Mouse (Mus musculus) testis, adult 10 weeks (tissue): ENCODE measurements around the gene Olfr1240. TPM values are rescaled to one million over a fixed set of nuclear protein-coding genes. Genes with fewer than 3 reads are reported as not detected.

ENCODE experiments used
- polyA plus RNA-seq: library from polyadenylated mRNA; stranded (reverse); fragments of 350-450 nt; fragmentation: Illumina TruSeq; extraction: RNeasy Lipid Tissue Mini Kit (QIAGEN cat#74804); gene quantifications from one replicate; pipeline ENCODE4 v1.2.3, GENCODE M21; 2014; ENCODE audit warnings: low read depth, low replicate concordance

Olfr1240 gene
- not detected for polyA plus RNA-seq

DNA sequence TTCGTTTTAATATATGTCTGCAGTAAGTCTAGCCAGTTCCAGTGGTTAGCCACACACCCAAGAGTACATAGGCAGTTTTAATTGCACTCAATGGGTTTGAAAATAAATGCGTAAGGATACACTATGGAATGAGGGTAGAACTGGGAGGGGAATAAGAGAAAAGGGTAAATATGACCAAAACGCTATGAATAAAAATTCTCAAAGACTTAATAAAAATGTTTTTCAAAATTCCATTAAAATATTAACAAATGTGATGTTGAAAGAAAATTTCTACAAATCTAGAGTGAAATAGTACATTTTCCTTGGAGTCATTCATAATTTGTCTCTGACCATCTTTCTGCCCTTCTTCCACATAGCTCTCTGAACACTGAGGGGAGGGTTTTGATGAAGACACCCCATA lies at the start of gene Olfr1240:
Gene Olfr1240 (minus strand): TSS at position 101 of the 400 bp plus-strand sequence.

DNA sequence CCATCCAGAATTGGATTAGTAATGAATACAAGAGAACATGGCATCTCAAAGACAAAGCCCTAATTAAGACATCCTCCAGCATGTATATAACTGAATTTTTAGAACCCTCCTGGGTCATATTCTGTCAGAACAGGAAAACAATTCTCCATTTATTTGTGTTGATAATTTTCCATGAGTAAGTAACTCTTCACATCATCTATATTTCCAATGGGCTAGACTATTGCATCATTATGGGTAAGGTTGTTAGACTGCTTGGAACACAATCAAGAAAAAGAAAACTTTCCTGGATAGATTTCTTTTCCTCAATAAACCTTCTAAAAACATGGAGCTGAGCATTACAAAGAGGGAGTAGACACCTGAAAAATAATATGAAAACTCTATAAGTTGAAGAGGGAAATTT lies 44.2 kb upstream of the Olfr1240 start, which contains the start of gene Olfr1241:
Gene Olfr1241 (minus strand): TSS at position 101 of the 400 bp plus-strand sequence.

DNA sequence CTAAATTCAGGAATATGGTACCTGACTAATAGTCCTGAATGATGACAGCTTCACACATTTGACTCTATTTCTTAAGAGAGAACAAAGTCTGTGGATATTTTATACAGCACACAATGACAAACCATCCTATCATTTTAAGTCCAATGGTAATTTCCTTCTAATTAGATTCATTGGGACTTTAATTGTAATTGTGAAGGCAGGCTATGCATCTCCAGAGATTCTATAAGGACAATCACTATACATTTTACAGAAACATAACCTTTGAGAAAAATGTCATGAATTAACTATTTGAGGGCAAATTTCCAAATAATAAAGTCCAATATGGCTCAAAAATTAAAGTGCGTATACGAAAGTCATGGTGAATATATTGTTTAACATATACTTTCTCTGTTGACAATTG lies 22.5 kb downstream of the Olfr1240 start, which contains the start of gene Olfr1239:
Gene Olfr1239 (minus strand): TSS at position 101 of the 400 bp plus-strand sequence.

DNA sequence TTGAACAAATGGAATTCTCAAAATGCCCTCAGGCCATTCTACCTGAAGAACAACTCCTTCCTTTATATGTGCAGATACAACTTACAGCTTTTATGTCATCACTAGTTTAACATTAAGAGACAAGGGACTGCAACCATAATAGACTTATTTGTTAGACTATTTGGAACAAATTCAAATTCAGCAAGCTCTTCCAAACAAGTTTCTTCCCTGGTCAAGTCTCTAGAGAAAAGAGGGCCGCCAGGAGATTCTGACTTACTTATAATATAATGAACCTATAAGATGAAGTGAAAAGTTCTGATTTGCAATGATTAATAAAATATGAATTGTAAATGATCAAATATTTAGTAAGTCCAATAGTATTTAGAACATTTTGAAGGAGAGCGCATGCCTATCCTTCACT lies 33.2 kb downstream of the Olfr1240 start, which contains the start of gene Olfr1238:
Gene Olfr1238 (minus strand): TSS at position 101 of the 400 bp plus-strand sequence.

Other genes starting within 250 kb of the Olfr1240 start
- 0.07 TPM for gene Olfr1226, start 243.0 kb downstream of the Olfr1240 start, polyA plus RNA-seq
- not detected for gene Olfr1228, start 188.9 kb downstream of the Olfr1240 start, polyA plus RNA-seq
- gene Olfr1229, start 155.0 kb downstream of the Olfr1240 start, polyA plus RNA-seq, result not detected
- gene Olfr1230, start 145.7 kb downstream of the Olfr1240 start, polyA plus RNA-seq, result not detected
- gene Olfr1231, start 135.9 kb downstream of the Olfr1240 start, polyA plus RNA-seq, result not detected
- not detected for gene Olfr1232, start 113.3 kb downstream of the Olfr1240 start, polyA plus RNA-seq
- gene Olfr1233, start 100.6 kb downstream of the Olfr1240 start, polyA plus RNA-seq, result 0.10 TPM
- gene Olfr1234, start 78.1 kb downstream of the Olfr1240 start, polyA plus RNA-seq, result not detected
- gene Olfr1238, start 33.3 kb downstream of the Olfr1240 start, polyA plus RNA-seq, result not detected
- not detected for gene Olfr1239, start 22.6 kb downstream of the Olfr1240 start, polyA plus RNA-seq
- not detected for gene Olfr1241, start 44.1 kb upstream of the Olfr1240 start, polyA plus RNA-seq
- gene Olfr1242, start 55.3 kb upstream of the Olfr1240 start, polyA plus RNA-seq, result not detected
- gene Olfr1243, start 88.5 kb upstream of the Olfr1240 start, polyA plus RNA-seq, result not detected
- not detected for gene Olfr1245, start 135.4 kb upstream of the Olfr1240 start, polyA plus RNA-seq
- not detected for gene Olfr1246, start 150.2 kb upstream of the Olfr1240 start, polyA plus RNA-seq
- gene Olfr1247, start 171.1 kb upstream of the Olfr1240 start, polyA plus RNA-seq, result not detected
- not detected for gene Olfr1248, start 175.2 kb upstream of the Olfr1240 start, polyA plus RNA-seq
- not detected for gene Olfr1249, start 192.0 kb upstream of the Olfr1240 start, polyA plus RNA-seq
- gene Olfr1250, start 218.5 kb upstream of the Olfr1240 start, polyA plus RNA-seq, result 0.18 TPM
- 0.34 TPM for gene Olfr1251, start 228.9 kb upstream of the Olfr1240 start, polyA plus RNA-seq